Mouse (Mus musculus): ENCODE measurements around the gene Dguok. TPM values are rescaled to one million over a fixed set of nuclear protein-coding genes. Genes with fewer than 3 reads are reported as not detected.
A peak's percentile ranks its signal among the peaks of the same experiment; 100 is the strongest.

Gene Dguok
- polyA plus RNA-seq, 1 experiment from 2014 or later: 75.5 TPM

DNA sequence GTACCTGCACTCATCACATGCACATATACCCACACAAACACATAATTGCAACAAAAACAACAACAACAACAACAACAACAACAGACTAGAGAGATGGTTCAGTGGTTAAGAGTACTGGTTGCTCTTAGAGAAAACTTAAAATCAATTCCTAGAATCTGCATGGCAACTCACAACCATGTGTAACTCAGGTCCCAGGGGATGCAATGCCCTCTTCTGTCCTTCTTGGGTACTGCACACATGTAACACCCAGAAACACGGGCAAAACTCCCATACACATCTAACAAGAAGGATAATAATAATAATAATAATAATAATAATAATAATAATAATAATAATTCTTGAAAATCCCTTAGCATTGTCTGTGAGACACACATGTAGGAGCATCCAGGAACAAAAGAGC lies 5.7 kb upstream of the Dguok start:
- Histone ChIP-seq H3K27me3 (ENCODE audit: insufficient read depth, low read length) (no peaks in the 10 kb centered on the region), H3K4me2 (ENCODE audit: low read length) (no peak overlapping the region), H3K4me1 (replicated peaks; ENCODE audit: insufficient read depth, low read length) (no peaks in the 10 kb centered on the region), H3K36me3 (ENCODE audit: insufficient read depth, low read length) (no peaks in the 10 kb centered on the region), H3K9me3 (replicated peaks; ENCODE audit: low read length) (no peaks in the 10 kb centered on the region), H3K9ac (ENCODE audit: low read depth, low read length) (no peak overlapping the region), H3K4me3 (replicated peaks; ENCODE audit: low read depth, low read length) (no peak overlapping the region), H3K27ac (no peak overlapping the region)
- 26% methylated on average over 1 of the region's 1 CpGs for WGBS
- ATAC-seq (replicated peaks; ENCODE audit: low FRiP score, low read depth): peak; percentile 33; the same call in 1 of the 2 replicates
- TF ChIP-seq CTCF (IDR thresholded peaks at IDR 0.05; ENCODE audit: low read depth): peak; percentile 80
- peak; percentile 71 for DNase-seq (ENCODE audit: low spot score)

- DNase-seq (ENCODE audit: low spot score) (peak; percentile 8), ATAC-seq (replicated peaks; ENCODE audit: low FRiP score, low read depth) (no peak)
- WGBS: 49% methylated on average over 2 of the region's 2 CpGs
- H3K4me2 ChIP-seq (ENCODE audit: low read length): no peak overlapping the region
- H3K27ac ChIP-seq: no peak overlapping the region
- peaks cover 8% of the 10 kb centered on the region; the same call in 1 of the 2 replicates for H3K4me1 ChIP-seq (replicated peaks; ENCODE audit: insufficient read depth, low read length)
- no peak overlapping the region for H3K9ac ChIP-seq (ENCODE audit: low read depth, low read length)
- H3K27me3 ChIP-seq (ENCODE audit: insufficient read depth, low read length): no peaks in the 10 kb centered on the region
- no peak overlapping the region for H3K4me3 ChIP-seq (replicated peaks; ENCODE audit: low read depth, low read length)
- peak; percentile 61 for TF ChIP-seq CTCF (IDR thresholded peaks at IDR 0.05; ENCODE audit: low read depth)
- no peaks in the 10 kb centered on the region for H3K36me3 ChIP-seq (ENCODE audit: insufficient read depth, low read length)
- no peaks in the 10 kb centered on the region for H3K9me3 ChIP-seq (replicated peaks; ENCODE audit: low read length)
These were observed 3.4 kb upstream of the Dguok start for GRCm38 (mm10) chr6:83510210-83510609.

- Histone ChIP-seq H3K4me3 (replicated peaks; ENCODE audit: low read depth, low read length) (no peak overlapping the region), H3K4me1 (replicated peaks; ENCODE audit: insufficient read depth, low read length) (peaks cover 8% of the 10 kb centered on the region; the same call in 1 of the 2 replicates), H3K9ac (ENCODE audit: low read depth, low read length) (no peak overlapping the region), H3K27me3 (ENCODE audit: insufficient read depth, low read length) (no peaks in the 10 kb centered on the region), H3K36me3 (ENCODE audit: insufficient read depth, low read length) (no peaks in the 10 kb centered on the region), H3K4me2 (ENCODE audit: low read length) (no peak overlapping the region), H3K9me3 (replicated peaks; ENCODE audit: low read length) (no peaks in the 10 kb centered on the region), H3K27ac (no peak overlapping the region)
- WGBS: 30% methylated on average over 8 of the region's 8 CpGs
- TF ChIP-seq CTCF (IDR thresholded peaks at IDR 0.05; ENCODE audit: low read depth): peak; percentile 62
- ATAC-seq (replicated peaks; ENCODE audit: low FRiP score, low read depth) (no peak), DNase-seq (ENCODE audit: low spot score) (peak; percentile 22)
These were observed 2.7 kb upstream of the Dguok start for GRCm38 (mm10) chr6:83509442-83509841.

DNA sequence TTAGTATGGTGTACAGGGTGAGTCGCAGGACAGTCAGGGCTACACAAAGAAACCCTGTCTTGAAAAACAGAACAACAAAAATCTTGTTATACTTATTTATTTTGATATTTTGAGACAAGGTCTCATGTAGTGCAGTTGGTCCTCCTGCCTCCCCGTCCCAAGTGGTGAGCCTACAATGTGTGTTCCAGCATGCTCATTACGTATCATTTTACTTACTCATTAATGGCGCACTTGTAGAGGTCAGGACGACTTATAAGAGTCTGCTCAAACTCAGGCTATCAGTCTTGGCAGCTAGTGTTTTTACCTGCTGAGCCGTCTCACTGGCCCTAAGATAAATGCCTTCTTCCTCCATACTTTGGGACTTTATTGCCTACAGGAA lies 388 bp upstream of the Dguok start:
- WGBS: 27% methylated on average over 6 of the region's 6 CpGs

DNA sequence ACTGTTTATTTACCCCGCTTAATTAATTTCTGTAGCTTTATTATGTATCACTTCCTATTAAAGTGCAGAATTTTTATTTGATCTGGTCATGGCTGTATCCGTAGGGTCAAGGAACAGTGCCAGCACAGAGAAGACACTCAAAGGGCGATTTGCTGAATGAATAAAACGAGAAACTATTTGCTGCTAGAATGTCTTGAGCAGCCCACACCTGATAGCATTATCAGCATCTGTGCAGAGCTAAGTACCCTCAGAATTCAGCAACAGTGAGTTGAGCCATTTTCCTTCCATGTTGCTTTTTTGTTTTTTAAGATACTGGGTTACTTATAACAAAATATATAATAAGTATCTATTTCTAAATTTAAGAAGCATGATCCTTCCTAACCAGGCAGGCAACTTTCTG lies 1.2 kb downstream of the Dguok start:
- peak overlapping the region; percentile 49; the same call in 1 of the 2 replicates for H3K4me3 ChIP-seq (replicated peaks; ENCODE audit: low read depth, low read length)
- TF ChIP-seq CTCF (IDR thresholded peaks at IDR 0.05; ENCODE audit: low read depth): no peak
- no peak for DNase-seq (ENCODE audit: low spot score)
- H3K36me3 ChIP-seq (ENCODE audit: insufficient read depth, low read length): no peaks in the 10 kb centered on the region
- peak overlapping the region; percentile 90; the same call in 1 of the 2 replicates for H3K27ac ChIP-seq
- H3K4me1 ChIP-seq (replicated peaks; ENCODE audit: insufficient read depth, low read length): peaks cover 8% of the 10 kb centered on the region; the same call in 1 of the 2 replicates
- ATAC-seq (replicated peaks; ENCODE audit: low FRiP score, low read depth): no peak
- no peaks in the 10 kb centered on the region for H3K9me3 ChIP-seq (replicated peaks; ENCODE audit: low read length)
- no peaks in the 10 kb centered on the region for H3K27me3 ChIP-seq (ENCODE audit: insufficient read depth, low read length)
- peak overlapping the region; percentile 83 for H3K4me2 ChIP-seq (ENCODE audit: low read length)
- H3K9ac ChIP-seq (ENCODE audit: low read depth, low read length): peak overlapping the region; percentile 74; the same call in 1 of the 2 replicates
- WGBS: 87% methylated on average over 4 of the region's 4 CpGs

More for the DNA sequence above, 388 bp upstream of the Dguok start:
- peaks cover 8% of the 10 kb centered on the region; the same call in 1 of the 2 replicates for H3K4me1 ChIP-seq (replicated peaks; ENCODE audit: insufficient read depth, low read length)
- H3K9me3 ChIP-seq (replicated peaks; ENCODE audit: low read length): no peaks in the 10 kb centered on the region
- H3K9ac ChIP-seq (ENCODE audit: low read depth, low read length): peak overlapping the region; percentile 74
- no peaks in the 10 kb centered on the region for H3K27me3 ChIP-seq (ENCODE audit: insufficient read depth, low read length)
- H3K36me3 ChIP-seq (ENCODE audit: insufficient read depth, low read length): no peaks in the 10 kb centered on the region
- peak overlapping the region; percentile 83 for H3K4me2 ChIP-seq (ENCODE audit: low read length)
- no peak for TF ChIP-seq CTCF (IDR thresholded peaks at IDR 0.05; ENCODE audit: low read depth)
- peak overlapping the region; percentile 90; the same call in 1 of the 2 replicates for H3K27ac ChIP-seq
- DNase-seq (ENCODE audit: low spot score) (no peak), ATAC-seq (replicated peaks; ENCODE audit: low FRiP score, low read depth) (peak; percentile 17; the same call in 1 of the 2 replicates)
- H3K4me3 ChIP-seq (replicated peaks; ENCODE audit: low read depth, low read length): peak overlapping the region; percentile 49

DNA sequence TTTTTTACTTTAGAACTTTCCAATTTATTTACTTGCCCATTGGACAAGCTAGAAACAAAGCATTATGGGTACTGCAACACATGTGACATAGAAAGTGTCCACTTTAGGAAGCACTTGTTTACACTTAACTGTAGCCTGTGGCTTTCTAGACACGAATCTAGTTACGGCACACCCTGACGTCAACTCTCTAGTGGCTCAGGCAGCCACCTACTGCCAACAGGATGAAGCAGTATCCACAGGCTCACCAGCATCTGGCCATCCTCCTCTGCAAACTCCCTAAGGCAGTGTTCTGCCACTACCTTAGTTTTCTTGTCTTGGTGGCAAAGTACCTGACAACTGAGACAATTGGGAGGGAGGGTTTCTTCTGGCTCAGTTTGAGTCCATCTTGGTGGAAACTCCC lies 3.4 kb downstream of the Dguok start:
- WGBS: 79% methylated on average over 3 of the region's 3 CpGs
- no peak for TF ChIP-seq CTCF (IDR thresholded peaks at IDR 0.05; ENCODE audit: low read depth)

DNA sequence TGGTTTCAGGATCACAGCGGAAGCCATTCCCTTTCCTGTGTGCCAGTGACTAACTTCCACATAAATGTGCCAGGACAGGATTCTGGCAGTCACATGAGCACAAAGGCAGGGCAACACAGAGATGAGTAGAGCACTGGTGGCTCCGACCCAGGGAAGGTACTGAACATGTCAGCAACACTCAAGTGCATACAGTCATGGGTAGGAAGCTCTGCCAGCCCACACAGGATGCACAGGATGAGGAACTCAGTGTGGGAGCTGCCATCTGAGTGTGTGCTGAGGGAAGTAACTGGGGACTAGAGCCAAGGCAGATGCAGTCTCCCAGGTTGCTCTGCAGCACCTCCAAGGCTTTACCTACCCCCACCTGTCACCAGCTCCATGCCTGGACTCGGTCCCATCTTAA lies 4.1 kb downstream of the Dguok start:
- 83% methylated on average over 3 of the region's 3 CpGs for WGBS
- no peaks in the 10 kb centered on the region for H3K9me3 ChIP-seq (replicated peaks; ENCODE audit: low read length)
- no peak overlapping the region for H3K4me2 ChIP-seq (ENCODE audit: low read length)
- peaks cover 8% of the 10 kb centered on the region; the same call in 1 of the 2 replicates for H3K4me1 ChIP-seq (replicated peaks; ENCODE audit: insufficient read depth, low read length)
- DNase-seq (ENCODE audit: low spot score): no peak
- no peaks in the 10 kb centered on the region for H3K36me3 ChIP-seq (ENCODE audit: insufficient read depth, low read length)
- no peak overlapping the region for H3K4me3 ChIP-seq (replicated peaks; ENCODE audit: low read depth, low read length)
- TF ChIP-seq CTCF (IDR thresholded peaks at IDR 0.05; ENCODE audit: low read depth): no peak
- H3K9ac ChIP-seq (ENCODE audit: low read depth, low read length): no peak overlapping the region
- no peaks in the 10 kb centered on the region for H3K27me3 ChIP-seq (ENCODE audit: insufficient read depth, low read length)
- H3K27ac ChIP-seq: no peak overlapping the region
- ATAC-seq (replicated peaks; ENCODE audit: low FRiP score, low read depth): no peak

More for the DNA sequence above, 3.4 kb downstream of the Dguok start:
- Histone ChIP-seq H3K27ac (no peak overlapping the region), H3K9me3 (replicated peaks; ENCODE audit: low read length) (no peaks in the 10 kb centered on the region), H3K36me3 (ENCODE audit: insufficient read depth, low read length) (no peaks in the 10 kb centered on the region), H3K4me1 (replicated peaks; ENCODE audit: insufficient read depth, low read length) (peaks cover 8% of the 10 kb centered on the region; the same call in 1 of the 2 replicates), H3K9ac (ENCODE audit: low read depth, low read length) (no peak overlapping the region), H3K27me3 (ENCODE audit: insufficient read depth, low read length) (no peaks in the 10 kb centered on the region), H3K4me2 (ENCODE audit: low read length) (no peak overlapping the region), H3K4me3 (replicated peaks; ENCODE audit: low read depth, low read length) (no peak overlapping the region)
- no peak for DNase-seq (ENCODE audit: low spot score)
- no peak for ATAC-seq (replicated peaks; ENCODE audit: low FRiP score, low read depth)

Data from kidney, postnatal 0 days (tissue).